Mouse (Mus musculus) embryonic fibroblast, embryonic 13.5 days (primary cell): Measurements from ENCODE around the gene Vsig10l.

Source experiments
- CTCF ChIP-seq: IDR thresholded peaks from 2 replicates; pipeline ENCODE4 v1.5.1; 2011; ENCODE audit warnings: mild to moderate bottlenecking, control low read depth, low read length, moderate library complexity, borderline replicate concordance; ENCODE audit not compliant: insufficient read depth
- POLR2A ChIP-seq: IDR thresholded peaks from 2 replicates; pipeline ENCODE4 v1.6.1; 2011; ENCODE audit warnings: low read depth, mild to moderate bottlenecking, control low read depth, low read length, moderate library complexity

DNA sequence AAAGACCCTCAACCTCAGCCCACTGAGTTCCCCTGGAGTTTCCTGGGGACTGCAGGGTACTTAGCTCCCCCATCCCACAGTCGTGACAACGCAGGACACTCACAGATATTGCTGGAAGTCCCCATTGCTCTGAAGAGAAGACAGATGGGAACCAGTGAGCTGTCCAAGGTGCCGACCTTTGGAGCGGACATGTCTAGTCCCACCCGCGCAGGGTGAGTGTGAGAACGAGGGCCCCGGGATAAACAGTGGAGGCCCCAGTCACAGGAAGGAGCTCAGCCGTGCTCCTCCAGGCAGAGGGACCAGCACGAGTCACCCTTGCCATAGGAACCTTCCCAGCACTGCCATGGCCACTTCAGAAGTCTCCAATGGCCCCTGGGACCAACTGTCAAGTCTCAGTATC, 20.3 kb downstream of the Vsig10l start:
- TF ChIP-seq POLR2A = no peak
- no peak for TF ChIP-seq CTCF
